Mouse (Mus musculus): ENCODE results near the gene Cpn2.

The Cpn2 gene

GRCm38 (mm10) chr16:30238791-30239190 is 28.5 kb downstream of the Cpn2 start:
- no peak for DNase-seq (ENCODE audit: low spot score)

- peak; percentile 87 for DNase-seq (ENCODE audit: low spot score)
These were observed 31.1 kb downstream of the Cpn2 start for GRCm38 (mm10) chr16:30236091-30236699.

GRCm38 (mm10) chr16:30235577-30235976 is 31.7 kb downstream of the Cpn2 start:
- DNase-seq (ENCODE audit: low spot score) = no peak

- DNase-seq (ENCODE audit: low spot score) = no peak
These were observed 32.4 kb downstream of the Cpn2 start for GRCm38 (mm10) chr16:30234636-30235546.

- no peak for DNase-seq (ENCODE audit: low spot score)
These were observed 33.2 kb downstream of the Cpn2 start for GRCm38 (mm10) chr16:30234077-30234476.

- DNase-seq (ENCODE audit: low spot score) = no peak
These were observed 35.3 kb downstream of the Cpn2 start for GRCm38 (mm10) chr16:30231882-30232604.

- no peak for DNase-seq (ENCODE audit: low spot score)
These were observed 39.9 kb downstream of the Cpn2 start for GRCm38 (mm10) chr16:30227352-30227751.

- DNase-seq (ENCODE audit: low spot score) = peak; percentile 53
These were observed 46.0 kb downstream of the Cpn2 start for GRCm38 (mm10) chr16:30221161-30221782.

GRCm38 (mm10) chr16:30215811-30216210 is 51.5 kb downstream of the Cpn2 start:
- no peak for DNase-seq (ENCODE audit: low spot score)

- DNase-seq (ENCODE audit: low spot score) = no peak
These were observed 53.7 kb downstream of the Cpn2 start for GRCm38 (mm10) chr16:30213644-30214043.

- no peak for DNase-seq (ENCODE audit: low spot score)
These were observed 55.3 kb downstream of the Cpn2 start for GRCm38 (mm10) chr16:30212035-30212434.

- DNase-seq (ENCODE audit: low spot score) = no peak
These were observed 58.0 kb downstream of the Cpn2 start for GRCm38 (mm10) chr16:30209264-30209663.

- DNase-seq (ENCODE audit: low spot score) = no peak
These were observed 59.3 kb downstream of the Cpn2 start for GRCm38 (mm10) chr16:30207991-30208390.

GRCm38 (mm10) chr16:30207111-30207828 is 60.0 kb downstream of the Cpn2 start:
- no peak for DNase-seq (ENCODE audit: low spot score)

All from embryo, embryonic 10 days (tissue).